Mouse (Mus musculus) embryonic facial prominence, embryonic 13.5 days (tissue): ENCODE results near the gene Slc25a28. TPM values are rescaled to one million over a fixed set of nuclear protein-coding genes. Genes with fewer than 3 reads are reported as not detected.

ENCODE experiments used
- ATAC-seq: fragments of 200-750 bp; cut with Nextera tagmentation; 2 replicates; pipeline ENCODE4 v1.8.0; 2017; ENCODE audit warnings: low read depth; ENCODE audit not compliant: insufficient number of reproducible peaks, insufficient read depth, low FRiP score, low TSS enrichment
- H3K27ac ChIP-seq: fragments of 300-500 bp; sonication (generic); 2 replicates; pipeline ENCODE4 v1.5.1; 2015; ENCODE audit warnings: moderate library complexity, mild to moderate bottlenecking, inconsistent platforms
- H3K27me3 ChIP-seq: fragments of 300-500 bp; sonication (generic); 2 replicates; pipeline ENCODE4 v1.6.1; 2015; ENCODE audit warnings: mild to moderate bottlenecking, inconsistent platforms
- H3K36me3 ChIP-seq: fragments of 300-500 bp; sonication (generic); 2 replicates; pipeline ENCODE4 v1.6.1; 2015; ENCODE audit warnings: mild to moderate bottlenecking, inconsistent platforms
- H3K4me1 ChIP-seq: fragments of 300-500 bp; sonication (generic); 2 replicates; pipeline ENCODE4 v1.6.1; 2015; ENCODE audit warnings: inconsistent platforms
- H3K4me2 ChIP-seq: fragments of 300-500 bp; sonication (generic); 2 replicates; pipeline ENCODE4 v1.6.1; 2015; ENCODE audit warnings: moderate library complexity, mild to moderate bottlenecking, inconsistent platforms
- H3K4me3 ChIP-seq: fragments of 300-500 bp; sonication (generic); 2 replicates; pipeline ENCODE4 v1.5.1; 2015; ENCODE audit warnings: mild to moderate bottlenecking, inconsistent platforms
- H3K9ac ChIP-seq: fragments of 300-500 bp; sonication (generic); 2 replicates; pipeline ENCODE4 v1.6.1; 2015; ENCODE audit warnings: mild to moderate bottlenecking, inconsistent platforms
- H3K9me3 ChIP-seq: fragments of 300-500 bp; sonication (generic); 2 replicates; pipeline ENCODE4 v1.6.1; 2016; ENCODE audit warnings: inconsistent platforms
- WGBS: fragments of 180-500 bp; shearing (Covaris S2); methylation state at CpG from one replicate; pipeline ENCODE4 v1.1.7; 2015; ENCODE audit warnings: mixed read lengths; 5-methylcytosine and 5-hydroxymethylcytosine counted together
- microRNA-seq: library from miRNA; unstranded; fragments of <30 nt; microRNA quantifications from one replicate; pipeline ENCODE4, GENCODE M21; 2016
- polyA plus RNA-seq: library from polyadenylated mRNA; unstranded; fragments of >200 nt; fragmentation: Nextera tagmentation; extraction: Ambion mirVana; gene quantifications from 2 replicates; pipeline ENCODE4 v1.2.1, GENCODE M21; 2015

Gene Slc25a28
- polyA plus RNA-seq, 1 experiment from 2014 or later = 16.5 TPM

DNA sequence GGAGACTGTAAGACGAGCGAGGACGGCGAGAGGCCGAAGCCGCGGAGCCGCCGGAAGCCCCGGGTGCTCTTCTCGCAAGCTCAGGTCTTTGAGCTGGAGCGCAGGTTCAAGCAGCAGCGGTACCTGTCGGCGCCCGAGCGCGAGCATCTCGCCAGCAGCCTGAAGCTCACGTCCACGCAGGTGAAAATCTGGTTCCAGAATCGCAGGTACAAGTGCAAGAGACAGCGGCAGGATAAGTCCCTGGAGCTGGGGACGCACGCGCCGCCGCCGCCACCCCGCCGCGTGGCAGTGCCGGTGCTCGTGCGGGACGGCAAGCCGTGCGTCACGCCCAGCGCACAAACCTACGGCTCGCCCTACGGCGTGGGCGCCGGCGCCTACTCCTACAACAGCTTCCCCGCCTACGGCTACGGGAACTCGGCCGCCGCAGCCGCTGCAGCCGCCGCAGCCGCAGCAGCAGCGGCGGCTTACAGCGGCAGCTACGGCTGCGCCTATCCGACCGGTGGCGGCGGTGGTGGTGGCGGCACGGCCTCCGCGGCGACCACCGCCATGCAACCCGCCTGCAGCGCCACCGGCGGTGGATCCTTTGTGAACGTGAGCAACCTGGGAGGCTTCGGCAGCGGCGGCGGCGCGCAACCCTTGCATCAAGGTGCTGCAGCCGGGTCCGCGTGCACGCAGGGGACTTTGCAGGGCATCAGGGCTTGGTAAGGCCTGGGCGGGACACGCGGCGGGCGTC lies 60.2 kb downstream of the Slc25a28 start:
- H3K36me3 ChIP-seq = no peaks in the 10 kb centered on the region
- H3K9ac ChIP-seq = 0 out of 2 replicates have a peak overlapping the region, but pooled peaks have one; percentile 49
- H3K4me2 ChIP-seq = peak overlapping the region; percentile 56
- H3K4me1 ChIP-seq = peaks cover 39% of the 10 kb centered on the region
- peak overlapping the region; percentile 39 for H3K4me3 ChIP-seq
- H3K9me3 ChIP-seq = no peaks in the 10 kb centered on the region; the same call in 1 of the 2 replicates
- ATAC-seq = no peak
- H3K27me3 ChIP-seq = peaks cover 100% of the 10 kb centered on the region
- no peak overlapping the region for H3K27ac ChIP-seq
- WGBS = under 1% methylated on average over 91 of the region's 92 CpGs

Small RNA genes within 50 kb of the gene (microRNA-seq; reads per million reads assigned to microRNA genes)
- gene Gm22646 = not detected

Other genes with a start within 250 kb of the Slc25a28 start
- 2.8 and 3.6 TPM in 2 replicates for gene Cnnm1, start 234.4 kb downstream of the Slc25a28 start, polyA plus RNA-seq
- 34.3 and 35.6 TPM in 2 replicates for gene Got1, start 150.3 kb downstream of the Slc25a28 start, polyA plus RNA-seq
- gene Nkx2-3, start 62.6 kb downstream of the Slc25a28 start, polyA plus RNA-seq = 1.4 and 4.2 TPM in 2 replicates
- gene Entpd7, start 14.8 kb upstream of the Slc25a28 start, polyA plus RNA-seq = 10.3 TPM in 2 replicates
- gene Cutc, start 78.1 kb upstream of the Slc25a28 start, polyA plus RNA-seq = 12.4 and 13.4 TPM in 2 replicates
- gene Cox15, start 78.1 kb upstream of the Slc25a28 start, polyA plus RNA-seq = 12.5 and 14.4 TPM in 2 replicates
- 0.08 and 0.28 TPM in 2 replicates for gene Abcc2, start 107.3 kb upstream of the Slc25a28 start, polyA plus RNA-seq